Mouse (Mus musculus): ENCODE results near the gene Fos. TPM values are rescaled to one million over a fixed set of nuclear protein-coding genes. Genes with fewer than 3 reads are reported as not detected.
"Not testable (repeated sequence)": the region's sequence is repeated elsewhere in the genome, so short reads cannot be mapped to it uniquely, and the experiment has no call there.

Fos gene
- total RNA-seq, 2 experiments from 2014 or later, result 2.8 to 257 TPM

DNA sequence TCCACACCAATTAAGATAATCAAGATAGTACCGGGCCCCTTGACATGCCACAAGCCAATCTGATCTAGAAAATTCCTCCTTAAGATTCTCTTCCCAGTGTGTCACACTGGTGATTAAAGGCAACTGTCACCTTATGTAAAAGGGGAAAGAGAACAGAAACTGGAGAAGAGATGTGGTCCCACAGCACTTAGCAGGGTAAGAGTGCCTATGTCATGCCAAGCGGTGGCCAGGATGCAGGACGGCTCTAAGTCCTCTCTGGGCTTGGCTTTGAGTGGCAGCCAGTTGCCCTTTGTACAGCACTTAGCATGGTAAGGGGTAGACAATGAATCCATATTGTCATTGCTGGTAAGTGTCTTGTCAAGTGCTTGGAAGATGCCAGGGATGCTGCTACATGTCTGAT, 42.2 kb downstream of the Fos start:
- no peak for ATAC-seq (replicated peaks; ENCODE audit: low FRiP score, low TSS enrichment, poor library complexity, severe bottlenecking)

GRCm38 (mm10) chr12:85517339-85517738, 43.6 kb downstream of the Fos start:
- no peak for ATAC-seq (replicated peaks; ENCODE audit: low FRiP score, low TSS enrichment, poor library complexity, severe bottlenecking)

GRCm38 (mm10) chr12:85518009-85518408, 44.3 kb downstream of the Fos start:
- ATAC-seq (replicated peaks; ENCODE audit: low FRiP score, low TSS enrichment, poor library complexity, severe bottlenecking), result no peak

GRCm38 (mm10) chr12:85519553-85519952, 45.9 kb downstream of the Fos start:
- no peak for ATAC-seq (replicated peaks; ENCODE audit: low FRiP score, low TSS enrichment, poor library complexity, severe bottlenecking)

- no peak for ATAC-seq (replicated peaks; ENCODE audit: low FRiP score, low TSS enrichment, poor library complexity, severe bottlenecking)
Observed at GRCm38 (mm10) chr12:85521101-85521500, 47.4 kb downstream of the Fos start.

GRCm38 (mm10) chr12:85521673-85522072, 48.0 kb downstream of the Fos start:
- ATAC-seq (replicated peaks; ENCODE audit: low FRiP score, low TSS enrichment, poor library complexity, severe bottlenecking), result no peak

GRCm38 (mm10) chr12:85522631-85523388, 49.1 kb downstream of the Fos start:
- ATAC-seq (replicated peaks; ENCODE audit: low FRiP score, low TSS enrichment, poor library complexity, severe bottlenecking), result no peak

DNA sequence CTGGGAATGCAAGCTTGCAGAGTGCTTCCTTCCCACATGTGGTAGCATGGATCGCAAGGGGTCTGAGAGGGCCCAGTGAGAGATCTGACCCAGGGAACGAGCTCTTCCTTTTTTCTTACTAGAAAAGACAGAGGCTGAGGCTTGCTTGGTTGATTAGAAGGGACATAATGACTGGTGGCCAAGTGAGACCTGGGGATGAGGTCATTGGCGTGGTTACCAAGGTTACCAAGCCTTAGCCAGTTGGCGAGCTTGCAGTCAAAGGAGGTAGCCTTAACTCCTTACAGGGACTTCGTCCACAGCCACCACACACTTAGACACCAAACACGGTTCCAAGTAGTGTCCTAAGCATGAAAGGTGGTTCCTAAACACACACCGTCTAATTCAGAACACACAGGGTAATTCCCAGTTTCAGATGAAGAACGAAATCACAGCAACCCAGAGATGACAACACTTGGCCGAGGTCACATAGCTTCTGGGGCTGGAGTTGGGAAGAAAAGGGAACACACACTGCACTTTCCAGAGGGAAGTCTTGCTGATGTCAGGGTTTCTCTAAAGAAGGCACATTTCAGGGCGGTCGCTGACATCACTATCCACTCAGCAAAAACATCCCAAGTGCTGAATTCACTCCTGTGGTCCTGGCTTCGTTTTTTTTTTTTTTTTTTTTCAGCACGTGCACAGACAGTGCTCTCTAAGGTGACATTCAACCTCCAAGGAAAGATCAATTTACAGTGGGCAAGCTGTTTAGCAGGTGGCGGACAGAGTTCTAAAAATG, 49.9 kb downstream of the Fos start:
- ATAC-seq (replicated peaks; ENCODE audit: low FRiP score, low TSS enrichment, poor library complexity, severe bottlenecking), result no peak

- no peak for ATAC-seq (replicated peaks; ENCODE audit: low FRiP score, low TSS enrichment, poor library complexity, severe bottlenecking)
Observed at GRCm38 (mm10) chr12:85524193-85524858, 50.6 kb downstream of the Fos start.

GRCm38 (mm10) chr12:85524859-85525495, 51.3 kb downstream of the Fos start:
- not testable (repeated sequence) for ATAC-seq (replicated peaks; ENCODE audit: low FRiP score, low TSS enrichment, poor library complexity, severe bottlenecking)

Other genes with a start within 250 kb of the Fos start
- gene Mlh3, start 203.3 kb upstream of the Fos start, total RNA-seq (2014; fragmentation: Nextera tagmentation), result 11.1 and 13.9 TPM in 2 replicates
- 6.8 and 12.3 TPM in 2 replicates for gene Mlh3, start 203.3 kb upstream of the Fos start, total RNA-seq (2017)
- 92.9 and 101 TPM in 2 replicates for gene Acyp1, start 185.5 kb upstream of the Fos start, total RNA-seq (2014; fragmentation: Nextera tagmentation)
- 33.1 and 110 TPM in 2 replicates for gene Acyp1, start 185.5 kb upstream of the Fos start, total RNA-seq (2017)
- 0.47 TPM in 1 of 2 replicates, not detected in the other for gene Zc2hc1c, start 185.3 kb upstream of the Fos start, total RNA-seq (2014; fragmentation: Nextera tagmentation)
- gene Zc2hc1c, start 185.3 kb upstream of the Fos start, total RNA-seq (2017), result not detected in 2 replicates
- gene Nek9, start 134.5 kb upstream of the Fos start, total RNA-seq (2014; fragmentation: Nextera tagmentation), result 23.8 and 29.5 TPM in 2 replicates
- gene Nek9, start 134.5 kb upstream of the Fos start, total RNA-seq (2017), result 21.9 and 23.5 TPM in 2 replicates
- 129 and 143 TPM in 2 replicates for gene Tmed10, start 99.0 kb upstream of the Fos start, total RNA-seq (2014; fragmentation: Nextera tagmentation)
- 64.2 and 68.4 TPM in 2 replicates for gene Tmed10, start 99.0 kb upstream of the Fos start, total RNA-seq (2017)
- 0.47 TPM in 1 of 2 replicates, not detected in the other for gene Jdp2, start 125.1 kb downstream of the Fos start, total RNA-seq (2014; fragmentation: Nextera tagmentation)
- gene Jdp2, start 125.1 kb downstream of the Fos start, total RNA-seq (2017), result 1.1 and 2.1 TPM in 2 replicates
- 3.3 and 4.7 TPM in 2 replicates for gene Batf, start 212.8 kb downstream of the Fos start, total RNA-seq (2014; fragmentation: Nextera tagmentation)
- 10.4 and 32.5 TPM in 2 replicates for gene Batf, start 212.8 kb downstream of the Fos start, total RNA-seq (2017)

All from megakaryocyte-erythroid progenitor cell, adult 5-6 weeks (primary cell).